Mouse (Mus musculus) heart, embryonic 14.5 days (tissue): ENCODE measurements at regions not wholly inside any gene's neighbourhood (a gene's known extent, or its start where the extent isn't known, plus 50 kb on each side); places are given as distances from the start of the nearest gene placed in this dataset.
"Not testable (repeated sequence)": the region's sequence is repeated elsewhere in the genome, so short reads cannot be mapped to it uniquely, and the experiment has no call there.

Experiments used
- ATAC-seq: fragments of 200-750 bp; cut with Nextera tagmentation; 2 replicates; pipeline ENCODE4 v1.8.0; 2017; ENCODE audit warnings: low read depth, moderate TSS enrichment; ENCODE audit not compliant: insufficient number of reproducible peaks, insufficient read depth, low FRiP score
- H3K27ac ChIP-seq, 2 experiments: fragments of 200-500 bp in 1 of 2; fragments of 300-500 bp in 1 of 2; sonication (generic) in 1 of 2; replicated peaks in 1 of 2; 2 replicates each; pipeline ENCODE4 v1.5.1; 2012 to 2014; ENCODE audit warnings: low read depth in 2 of 2, low read length in 2 of 2, control low read depth in 1 of 2, mild to moderate bottlenecking in 1 of 2, mixed read lengths in 1 of 2; ENCODE audit not compliant: control insufficient read depth in 1 of 2, insufficient read depth in 1 of 2
- H3K27me3 ChIP-seq: fragments of 300-500 bp; sonication (generic); 2 replicates; pipeline ENCODE4 v1.6.1; 2014; ENCODE audit warnings: mild to moderate bottlenecking, low read length, control low read depth; ENCODE audit not compliant: control insufficient read depth, insufficient read depth
- H3K36me3 ChIP-seq: fragments of 300-500 bp; sonication (generic); 2 replicates; pipeline ENCODE4 v1.6.1; 2014; ENCODE audit warnings: mild to moderate bottlenecking, control low read depth, low read length, mixed read lengths; ENCODE audit not compliant: control insufficient read depth, insufficient read depth
- H3K4me1 ChIP-seq, 2 experiments: fragments of 200-500 bp in 1 of 2; fragments of 300-500 bp in 1 of 2; sonication (generic) in 1 of 2; 2 replicates each; pipeline ENCODE4 v1.6.1; 2012 to 2014; ENCODE audit warnings: low read length in 2 of 2, control low read depth in 1 of 2, mixed read lengths in 1 of 2; ENCODE audit not compliant: control insufficient read depth in 2 of 2, insufficient read depth in 2 of 2
- H3K4me2 ChIP-seq: fragments of 300-500 bp; sonication (generic); 2 replicates; pipeline ENCODE4 v1.6.1; 2014; ENCODE audit warnings: mild to moderate bottlenecking, low read length
- H3K4me3 ChIP-seq, 2 experiments: fragments of 200-500 bp in 1 of 2; fragments of 300-500 bp in 1 of 2; sonication (generic) in 1 of 2; 2 replicates each; pipeline ENCODE4 v1.5.1; 2012 to 2014; ENCODE audit warnings: low read length in 2 of 2, mild to moderate bottlenecking in 2 of 2, control low read depth in 1 of 2, low read depth in 1 of 2, moderate library complexity in 1 of 2; ENCODE audit not compliant: control insufficient read depth in 1 of 2, insufficient read depth in 1 of 2
- H3K9ac ChIP-seq: fragments of 300-500 bp; sonication (generic); 2 replicates; pipeline ENCODE4 v1.6.1; 2014; ENCODE audit warnings: mild to moderate bottlenecking, low read length
- H3K9me3 ChIP-seq: fragments of 300-500 bp; sonication (generic); 2 replicates; pipeline ENCODE4 v1.6.1; 2016; ENCODE audit warnings: low read length, control low read depth; ENCODE audit not compliant: control insufficient read depth
- WGBS: fragments of 180-500 bp; shearing (Covaris S2); extraction: QIAGEN DNeasy Blood & Tissue Kit; methylation state at CpG from one replicate; pipeline ENCODE4 v1.1.7; 2014; 5-methylcytosine and 5-hydroxymethylcytosine counted together

DNA sequence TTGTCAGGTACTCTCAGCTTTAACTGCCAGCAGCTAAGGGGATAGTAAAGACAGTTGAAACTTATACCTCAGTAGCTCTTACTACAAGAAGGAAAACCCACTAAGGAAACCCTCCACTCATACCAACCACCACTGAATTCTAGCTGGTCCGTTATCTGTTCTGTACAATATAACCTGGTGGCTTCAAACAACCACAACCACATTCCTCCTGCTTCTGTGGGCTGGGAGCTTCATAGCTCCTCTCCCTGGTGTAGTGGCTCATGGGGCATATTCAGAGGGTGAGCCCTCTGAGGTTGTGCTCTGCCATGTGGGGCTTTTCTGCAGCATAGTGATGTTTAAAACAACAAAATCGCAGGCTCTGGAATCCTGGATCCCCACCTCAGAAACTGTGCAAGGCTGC lies 110.0 kb upstream of the Arid1b start:
- no peak overlapping the region for H3K4me3 ChIP-seq
- WGBS, result 80% methylated on average over 2 of the region's 2 CpGs
- no peak overlapping the region for H3K4me2 ChIP-seq
- no peak overlapping the region for H3K9ac ChIP-seq
- no peak overlapping the region for H3K27ac ChIP-seq
- H3K27me3 ChIP-seq, result no peaks in the 10 kb centered on the region
- no peaks in the 10 kb centered on the region for H3K4me1 ChIP-seq
- no peak for ATAC-seq
- H3K9me3 ChIP-seq, result no peaks in the 10 kb centered on the region
- H3K36me3 ChIP-seq, result no peaks in the 10 kb centered on the region

DNA sequence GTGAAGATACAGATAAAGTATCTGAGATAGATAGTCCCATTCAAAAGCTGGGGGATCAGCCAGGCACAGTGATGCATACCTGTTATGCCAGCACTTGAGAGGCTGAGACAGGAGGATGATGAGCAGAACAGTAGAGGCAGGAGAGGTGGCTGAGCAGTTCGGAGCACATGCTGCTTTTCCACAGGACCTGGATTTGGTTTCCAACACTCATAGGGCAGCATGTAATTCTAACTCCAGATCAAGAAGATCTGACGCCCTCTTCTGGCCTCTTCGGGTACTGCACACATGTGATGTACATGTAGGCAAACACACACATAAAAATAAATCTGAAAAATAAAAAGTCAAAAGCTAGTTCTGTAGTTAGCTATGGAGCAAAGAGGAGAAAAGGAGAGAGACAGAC lies 109.4 kb upstream of the Arid1b start:
- H3K27me3 ChIP-seq, result no peaks in the 10 kb centered on the region
- H3K4me2 ChIP-seq, result no peak overlapping the region
- no peaks in the 10 kb centered on the region for H3K36me3 ChIP-seq
- H3K4me3 ChIP-seq, result no peak overlapping the region
- 67% methylated on average over 3 of the region's 3 CpGs for WGBS
- H3K9ac ChIP-seq, result no peak overlapping the region
- H3K27ac ChIP-seq, result no peak overlapping the region
- no peak for ATAC-seq
- H3K4me1 ChIP-seq, result no peaks in the 10 kb centered on the region
- no peaks in the 10 kb centered on the region for H3K9me3 ChIP-seq

DNA sequence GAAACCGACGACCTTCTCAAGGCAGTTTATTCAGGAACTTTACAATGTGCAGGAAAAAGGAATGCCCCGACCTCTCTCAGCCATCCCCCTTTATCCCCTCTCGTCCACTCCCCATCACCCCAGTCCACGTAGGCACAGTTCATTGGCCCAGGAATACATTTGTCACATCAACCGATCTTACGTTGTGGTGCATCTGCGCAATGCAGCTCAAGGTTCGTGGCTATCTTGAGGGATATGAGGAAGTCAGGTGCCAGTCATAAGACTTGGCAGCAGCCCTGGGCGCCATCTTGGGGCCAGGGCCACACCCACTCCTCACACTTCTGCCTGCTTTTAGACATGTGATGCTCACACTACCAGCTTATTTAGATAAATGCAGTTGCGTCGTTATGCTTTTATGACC lies 106.8 kb upstream of the Arid1b start:
- H3K4me2 ChIP-seq, H3K4me3 ChIP-seq, ATAC-seq, H3K4me1 ChIP-seq, H3K36me3 ChIP-seq, H3K27ac ChIP-seq, H3K9me3 ChIP-seq, H3K27me3 ChIP-seq, H3K9ac ChIP-seq: not testable (repeated sequence)
- 80% methylated on average over 12 of the region's 12 CpGs for WGBS

DNA sequence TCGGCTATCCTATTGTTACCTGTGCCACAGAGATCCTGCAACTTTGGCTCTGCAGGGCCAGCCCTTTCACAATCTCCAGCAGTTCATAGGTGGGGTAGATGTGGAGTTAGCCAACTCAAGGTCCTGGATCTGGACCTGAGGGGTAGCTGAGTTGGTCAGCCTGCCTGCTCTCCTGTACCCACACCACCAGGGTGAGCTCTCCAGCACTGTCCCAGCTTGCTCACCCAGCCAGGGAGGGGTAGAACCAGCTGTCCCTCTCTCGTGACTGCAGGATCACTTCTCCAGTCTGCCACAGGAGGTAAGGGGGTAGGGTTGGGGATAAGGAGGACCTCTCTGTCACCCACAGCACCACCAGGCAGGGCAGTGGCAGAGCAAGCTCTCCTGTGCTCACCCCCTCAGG lies 104.6 kb upstream of the Arid1b start:
- Histone ChIP-seq H3K27ac (no peak overlapping the region), H3K9me3 (no peaks in the 10 kb centered on the region)
- 48% methylated on average over 2 of the region's 2 CpGs for WGBS

DNA sequence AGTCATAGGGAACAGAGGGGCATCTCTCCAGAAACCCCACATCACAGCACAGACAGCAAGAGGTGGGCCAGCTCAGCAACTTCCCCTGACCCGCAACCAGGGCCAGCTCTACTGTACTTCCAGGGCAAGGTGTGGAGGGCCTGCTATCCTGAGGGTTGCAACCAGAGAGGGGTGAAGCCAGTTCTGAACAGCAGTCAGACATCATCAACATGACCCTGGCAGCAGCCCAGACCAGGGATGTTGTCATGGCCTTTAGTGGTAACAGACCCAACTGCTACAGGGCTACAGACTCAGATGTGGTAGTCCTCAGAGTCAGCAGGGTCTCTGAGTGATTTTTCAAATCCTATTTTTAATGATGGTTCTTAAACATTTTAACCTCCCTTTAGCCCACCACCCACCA lies 104.0 kb upstream of the Arid1b start:
- no peak overlapping the region for H3K4me2 ChIP-seq
- no peaks in the 10 kb centered on the region for H3K4me1 ChIP-seq
- no peak overlapping the region for H3K9ac ChIP-seq
- H3K27ac ChIP-seq, result no peak overlapping the region
- H3K36me3 ChIP-seq, result no peaks in the 10 kb centered on the region
- H3K4me3 ChIP-seq, result no peak overlapping the region
- no peaks in the 10 kb centered on the region for H3K27me3 ChIP-seq
- no peaks in the 10 kb centered on the region for H3K9me3 ChIP-seq
- ATAC-seq, result no peak
- 71% methylated on average over 1 of the region's 1 CpGs for WGBS

More for the DNA sequence above, 104.6 kb upstream of the Arid1b start:
- Histone ChIP-seq H3K9ac (no peak overlapping the region), H3K4me1 (no peaks in the 10 kb centered on the region), H3K27me3 (no peaks in the 10 kb centered on the region), H3K36me3 (no peaks in the 10 kb centered on the region), H3K4me2 (no peak overlapping the region), H3K4me3 (no peak overlapping the region)
- ATAC-seq, result no peak

DNA sequence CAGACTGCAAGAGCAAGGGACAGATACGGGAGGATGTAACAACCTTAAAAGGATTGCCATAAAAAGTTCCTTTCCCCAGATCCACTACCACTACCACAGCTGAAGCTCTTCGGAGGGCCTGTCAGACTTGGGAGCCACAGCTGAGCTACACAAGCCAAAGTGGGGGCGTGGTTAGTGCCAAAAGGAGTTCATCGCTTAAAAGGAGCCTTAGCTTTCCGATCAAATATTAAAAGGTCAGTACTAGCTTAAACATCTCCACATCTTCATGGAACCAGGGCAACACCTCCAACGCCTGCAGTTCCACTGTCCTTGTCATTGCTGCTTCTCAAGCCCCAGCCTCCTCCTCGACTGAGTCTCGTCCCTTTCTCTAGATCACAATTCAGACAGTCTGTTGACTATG lies 102.6 kb upstream of the Arid1b start:
- Histone ChIP-seq H3K4me1 (no peaks in the 10 kb centered on the region), H3K4me3 (no peak overlapping the region), H3K9me3 (no peaks in the 10 kb centered on the region), H3K4me2 (no peak overlapping the region), H3K9ac (no peak overlapping the region), H3K27me3 (no peaks in the 10 kb centered on the region), H3K27ac (no peak overlapping the region), H3K36me3 (no peaks in the 10 kb centered on the region)
- WGBS, result 81% methylated on average over 8 of the region's 8 CpGs
- ATAC-seq, result no peak

DNA sequence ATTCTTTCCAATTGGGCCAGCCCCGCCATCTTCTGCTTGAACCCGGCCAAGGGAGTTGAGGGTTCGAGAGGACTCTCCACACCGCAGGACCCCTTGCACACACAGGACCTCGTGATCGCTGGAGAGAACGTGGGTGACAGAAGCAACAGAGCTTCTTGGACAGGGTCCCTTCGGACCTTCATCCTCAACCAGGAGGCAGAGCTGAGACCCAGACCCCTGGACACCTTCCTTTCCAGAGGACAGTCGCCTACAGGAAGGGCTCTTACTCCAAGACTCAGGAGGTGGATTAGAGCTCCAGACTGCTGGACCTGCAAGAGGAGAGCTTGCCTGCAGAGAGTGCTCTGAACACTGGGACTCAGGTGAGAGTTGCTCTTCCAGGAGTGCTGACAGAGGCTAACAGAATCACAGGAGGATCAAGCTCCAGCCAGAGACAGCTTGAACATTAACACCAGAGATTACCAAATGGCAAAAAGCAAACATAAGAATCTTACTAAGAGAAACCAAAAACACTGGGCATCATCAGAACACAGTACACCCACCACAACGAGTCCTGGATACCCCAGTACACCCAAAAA lies 99.3 kb upstream of the Arid1b start:
- not testable (repeated sequence) for H3K9ac ChIP-seq, H3K4me1 ChIP-seq, H3K27me3 ChIP-seq, H3K9me3 ChIP-seq, H3K36me3 ChIP-seq, H3K4me3 ChIP-seq, ATAC-seq, H3K27ac ChIP-seq, H3K4me2 ChIP-seq
- WGBS, result 83% methylated on average over 10 of the region's 10 CpGs

DNA sequence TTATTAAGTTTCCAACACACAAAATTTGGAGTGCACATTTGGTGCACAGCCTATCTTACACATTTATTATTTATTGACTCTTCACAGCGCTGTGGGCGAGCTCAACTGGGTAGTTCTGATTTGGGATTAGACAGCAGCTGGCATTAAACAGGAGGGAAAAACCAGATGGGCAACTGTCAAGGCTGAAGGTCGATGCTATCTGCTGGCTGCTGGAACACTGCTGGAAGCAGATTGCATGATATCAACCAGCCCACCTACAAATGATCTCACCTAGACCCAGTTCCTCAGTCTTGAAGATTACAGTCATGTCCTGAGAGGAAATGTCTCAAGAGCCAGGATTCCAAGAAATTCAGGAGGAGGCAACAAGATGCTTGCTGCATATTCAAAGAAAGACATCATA lies 91.0 kb upstream of the Arid1b start:
- H3K27ac ChIP-seq, result no peak overlapping the region
- no peak overlapping the region for H3K9ac ChIP-seq
- H3K4me3 ChIP-seq, result no peak overlapping the region
- H3K36me3 ChIP-seq, result no peaks in the 10 kb centered on the region
- no peak for ATAC-seq
- WGBS, result 71% methylated on average over 3 of the region's 3 CpGs
- no peaks in the 10 kb centered on the region for H3K9me3 ChIP-seq
- no peak overlapping the region for H3K4me2 ChIP-seq
- H3K27me3 ChIP-seq, result no peaks in the 10 kb centered on the region
- no peaks in the 10 kb centered on the region for H3K4me1 ChIP-seq
